Mouse (Mus musculus): ENCODE results near the gene Dact3.
A peak's percentile ranks its signal among the peaks of the same experiment; 100 is the strongest.

Gene Dact3

GRCm38 (mm10) chr7:16875310-16875325 lies at the start of gene Dact3:
Gene Dact3 (plus strand): TSS chr7:16875317.
- ATAC-seq (ENCODE audit: low TSS enrichment) = no peak

GRCm38 (mm10) chr7:16825785-16826184 lies 49.3 kb upstream of the Dact3 start:
- no peak for ATAC-seq (ENCODE audit: low TSS enrichment)

GRCm38 (mm10) chr7:16826571-16826970 lies 48.5 kb upstream of the Dact3 start:
- ATAC-seq (ENCODE audit: low TSS enrichment) = no peak

GRCm38 (mm10) chr7:16827274-16827673 lies 47.8 kb upstream of the Dact3 start:
- no peak for ATAC-seq (ENCODE audit: low TSS enrichment)

GRCm38 (mm10) chr7:16830449-16830848 lies 44.7 kb upstream of the Dact3 start:
- no peak for ATAC-seq (ENCODE audit: low TSS enrichment)

- ATAC-seq (ENCODE audit: low TSS enrichment) = no peak
Measured at GRCm38 (mm10) chr7:16837916-16838803, 37.0 kb upstream of the Dact3 start.

- no peak for ATAC-seq (ENCODE audit: low TSS enrichment)
Measured at GRCm38 (mm10) chr7:16838804-16839426, 36.2 kb upstream of the Dact3 start.

- ATAC-seq (ENCODE audit: low TSS enrichment) = no peak
Measured at GRCm38 (mm10) chr7:16839427-16840108, 35.5 kb upstream of the Dact3 start.

GRCm38 (mm10) chr7:16840109-16840491 lies 35.0 kb upstream of the Dact3 start:
- no peak for ATAC-seq (ENCODE audit: low TSS enrichment)

GRCm38 (mm10) chr7:16841078-16841477 lies 34.0 kb upstream of the Dact3 start:
- no peak for ATAC-seq (ENCODE audit: low TSS enrichment)

GRCm38 (mm10) chr7:16841561-16842560 lies 33.3 kb upstream of the Dact3 start:
- no peak for ATAC-seq (ENCODE audit: low TSS enrichment)

GRCm38 (mm10) chr7:16842645-16843063 lies 32.5 kb upstream of the Dact3 start, which contains the start of gene Prkd2:
Gene Prkd2 (plus strand): TSS chr7:16842902.
- ATAC-seq (ENCODE audit: low TSS enrichment) = peak; percentile 78

- no peak for ATAC-seq (ENCODE audit: low TSS enrichment)
Measured at GRCm38 (mm10) chr7:16843441-16844171, 31.5 kb upstream of the Dact3 start.

GRCm38 (mm10) chr7:16844696-16845071 lies 30.4 kb upstream of the Dact3 start:
- ATAC-seq (ENCODE audit: low TSS enrichment) = 0 out of 2 replicates have a peak, but pooled peaks have one; percentile 14

GRCm38 (mm10) chr7:16845072-16845819 lies 29.9 kb upstream of the Dact3 start:
- no peak for ATAC-seq (ENCODE audit: low TSS enrichment)

- ATAC-seq (ENCODE audit: low TSS enrichment) = no peak
Measured at GRCm38 (mm10) chr7:16845820-16846167, 29.3 kb upstream of the Dact3 start.

- no peak for ATAC-seq (ENCODE audit: low TSS enrichment)
Measured at GRCm38 (mm10) chr7:16846775-16847174, 28.3 kb upstream of the Dact3 start.

GRCm38 (mm10) chr7:16847507-16847906 lies 27.6 kb upstream of the Dact3 start:
- no peak for ATAC-seq (ENCODE audit: low TSS enrichment)

- ATAC-seq (ENCODE audit: low TSS enrichment) = 0 out of 2 replicates have a peak, but pooled peaks have one; percentile 36
Measured at GRCm38 (mm10) chr7:16848579-16848978, 26.5 kb upstream of the Dact3 start.

GRCm38 (mm10) chr7:16851636-16852035 lies 23.5 kb upstream of the Dact3 start:
- ATAC-seq (ENCODE audit: low TSS enrichment) = no peak
